Mouse (Mus musculus) testis, adult 2 months (tissue): Measurements from ENCODE around the gene Foxa3. TPM values are rescaled to one million over a fixed set of nuclear protein-coding genes. Genes with fewer than 3 reads are reported as not detected.

ENCODE experiments used
- H3K27ac ChIP-seq: fragments of 200-500 bp; 2 replicates; pipeline ENCODE4 v1.5.1; 2012; ENCODE audit warnings: low read depth, low read length; ENCODE audit not compliant: control insufficient read depth, insufficient read depth
- H3K27me3 ChIP-seq: fragments of 200-500 bp; 2 replicates; pipeline ENCODE4 v1.6.1; 2012; ENCODE audit warnings: mild to moderate bottlenecking, low read length, moderate library complexity; ENCODE audit not compliant: control insufficient read depth, insufficient read depth
- H3K36me3 ChIP-seq: fragments of 200-500 bp; 2 replicates; pipeline ENCODE4 v1.6.1; 2012; ENCODE audit warnings: mild to moderate bottlenecking, low read length; ENCODE audit not compliant: control insufficient read depth, insufficient read depth
- H3K4me1 ChIP-seq: fragments of 200-500 bp; 2 replicates; pipeline ENCODE4 v1.6.1; 2012; ENCODE audit warnings: low read length; ENCODE audit not compliant: control insufficient read depth, insufficient read depth
- H3K4me3 ChIP-seq: fragments of 200-500 bp; 2 replicates; pipeline ENCODE4 v1.5.1; 2012; ENCODE audit warnings: low read depth, mild to moderate bottlenecking, low read length, moderate library complexity, mixed read lengths; ENCODE audit not compliant: control insufficient read depth
- CTCF ChIP-seq: fragments of 200-500 bp; IDR thresholded peaks from 2 replicates; pipeline ENCODE4 v1.5.1; 2012; ENCODE audit warnings: low read depth, mild to moderate bottlenecking, inconsistent platforms, low read length, moderate library complexity; ENCODE audit not compliant: control insufficient read depth, insufficient read depth, insufficient replicate concordance
- POLR2A ChIP-seq: fragments of 200-500 bp; IDR thresholded peaks from 2 replicates; pipeline ENCODE4 v1.6.1; 2012; ENCODE audit warnings: low read depth, mild to moderate bottlenecking, inconsistent platforms, low read length, moderate library complexity; ENCODE audit not compliant: control insufficient read depth
- polyA plus RNA-seq: library from polyadenylated mRNA; depleted of rRNA; stranded (reverse); fragments of >200 nt; gene quantifications from 2 replicates; pipeline ENCODE4 v1.2.3, GENCODE M21; 2012

Foxa3 gene
- polyA plus RNA-seq, 1 experiment, result 2.1 TPM

DNA sequence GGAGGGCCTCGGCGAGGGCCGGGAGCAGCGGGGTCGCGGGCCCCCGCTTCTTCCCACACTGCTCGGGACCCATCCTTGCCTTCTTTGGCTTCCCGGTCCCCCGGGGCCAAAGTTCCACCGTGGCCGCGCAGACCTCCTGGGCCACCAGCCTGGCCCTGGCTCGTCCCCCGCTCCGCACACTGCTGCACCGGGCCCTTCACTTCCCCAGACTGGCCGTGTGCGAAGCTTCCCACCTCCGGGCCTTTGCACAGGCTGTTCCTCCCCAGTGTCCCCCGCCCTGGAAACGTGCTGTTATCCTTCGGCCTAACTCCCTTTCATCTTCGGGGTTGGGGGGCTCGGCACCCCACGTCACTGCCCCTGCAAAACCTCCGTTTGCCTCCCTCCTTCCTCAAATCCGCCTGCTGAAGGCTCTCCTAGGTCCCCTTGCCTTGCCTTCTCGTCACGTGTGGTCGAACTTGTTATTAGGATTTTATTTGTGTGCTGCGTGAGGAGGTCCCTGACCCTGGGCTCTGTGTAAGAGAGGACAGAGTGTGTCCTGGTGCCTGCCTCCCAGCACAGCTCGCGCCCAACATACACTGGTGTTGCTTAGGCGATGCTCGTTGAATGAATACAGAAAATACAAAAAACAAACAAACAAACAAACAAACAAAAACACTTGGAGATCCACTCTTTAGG is 1.4 kb upstream of the Foxa3 start:
- Histone ChIP-seq H3K27ac (peak overlapping the region; percentile 78), H3K4me3 (peak overlapping the region; percentile 94), H3K27me3 (no peaks in the 10 kb centered on the region), H3K36me3 (no peaks in the 10 kb centered on the region), H3K4me1 (peaks cover 18% of the 10 kb centered on the region)
- TF ChIP-seq CTCF, result no peak
- 0 out of 2 replicates have a peak, but pooled peaks have one; percentile 15 for TF ChIP-seq POLR2A

DNA sequence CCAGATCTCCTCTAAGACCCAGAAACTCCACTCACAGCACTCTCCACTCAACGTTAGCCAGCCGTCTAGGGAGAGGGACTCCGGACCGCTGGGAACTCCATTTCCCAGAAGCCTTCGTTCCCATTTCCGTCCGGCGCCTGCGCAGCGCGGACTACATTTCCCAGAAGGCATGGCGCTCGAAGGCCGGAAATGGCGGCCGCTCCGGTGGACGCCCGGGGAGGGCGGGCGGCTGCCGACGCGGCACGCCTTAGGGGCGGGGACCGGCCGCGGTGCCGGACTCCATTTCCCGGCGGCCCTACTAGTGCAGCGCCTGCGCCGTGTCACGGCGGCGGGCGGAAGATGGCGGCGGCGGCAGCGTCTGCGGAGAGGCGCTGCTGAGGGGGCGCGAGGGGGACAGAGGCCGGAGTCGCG is 763 bp upstream of the Foxa3 start, which contains the start of gene Sympk:
Gene Sympk (plus strand): TSS at position 282 of the 411 bp plus-strand sequence.
- Histone ChIP-seq H3K27ac (peak within 1 kb of the TSS; percentile 78), H3K27me3 (no peaks in the 10 kb centered on the region)
- TF ChIP-seq POLR2A (peak; percentile 54; the same call in 1 of the 2 replicates), CTCF (no peak)

DNA sequence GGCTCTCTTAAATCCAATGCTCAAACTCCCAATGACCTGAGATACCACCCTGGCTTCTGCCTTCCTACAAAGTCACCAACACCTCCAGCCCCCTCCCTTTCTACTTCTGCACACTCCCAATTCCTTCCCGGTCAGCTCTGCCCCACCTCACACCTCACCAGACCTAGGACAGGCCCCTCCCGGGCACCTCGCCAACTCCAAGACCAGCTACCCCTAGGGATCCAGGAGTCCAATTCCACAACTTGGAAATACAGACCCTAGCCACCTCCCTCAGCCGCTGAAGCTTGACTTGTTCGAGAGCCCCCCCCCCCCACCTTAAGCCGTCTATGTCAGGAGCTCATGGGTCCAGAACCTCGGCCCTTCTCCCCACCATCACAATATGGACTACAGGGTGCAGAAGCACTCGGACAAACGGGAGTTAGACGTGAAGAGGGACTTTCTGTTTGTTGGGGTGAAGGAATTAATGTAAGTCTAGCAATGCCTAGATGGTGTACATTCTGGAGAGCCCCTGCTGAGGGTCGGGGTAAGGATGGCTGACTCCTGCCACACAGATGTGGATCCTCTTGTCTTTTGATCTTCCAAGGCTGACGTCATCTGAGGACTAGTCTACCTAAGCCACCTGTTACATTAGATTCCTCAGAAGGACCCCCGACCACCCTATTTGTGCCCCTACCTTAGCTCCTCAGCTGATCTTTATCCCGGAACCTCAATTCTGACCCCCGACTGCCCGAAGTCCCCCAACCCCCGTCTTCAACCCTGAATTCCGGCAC is 964 bp downstream of the Foxa3 start:
- TF ChIP-seq CTCF (no peak), POLR2A (no peak)
- H3K4me1 ChIP-seq, result peaks cover 26% of the 10 kb centered on the region
- peak overlapping the region; percentile 94 for H3K4me3 ChIP-seq
- no peaks in the 10 kb centered on the region for H3K27me3 ChIP-seq
- no peak overlapping the region for H3K27ac ChIP-seq
- no peaks in the 10 kb centered on the region for H3K36me3 ChIP-seq

More for the DNA sequence above, 763 bp upstream of the Foxa3 start, which contains the start of gene Sympk:
- H3K4me3 ChIP-seq, result peak within 1 kb of the TSS; percentile 94
- no peaks in the 10 kb centered on the region for H3K36me3 ChIP-seq
- peaks cover 18% of the 10 kb centered on the region for H3K4me1 ChIP-seq

DNA sequence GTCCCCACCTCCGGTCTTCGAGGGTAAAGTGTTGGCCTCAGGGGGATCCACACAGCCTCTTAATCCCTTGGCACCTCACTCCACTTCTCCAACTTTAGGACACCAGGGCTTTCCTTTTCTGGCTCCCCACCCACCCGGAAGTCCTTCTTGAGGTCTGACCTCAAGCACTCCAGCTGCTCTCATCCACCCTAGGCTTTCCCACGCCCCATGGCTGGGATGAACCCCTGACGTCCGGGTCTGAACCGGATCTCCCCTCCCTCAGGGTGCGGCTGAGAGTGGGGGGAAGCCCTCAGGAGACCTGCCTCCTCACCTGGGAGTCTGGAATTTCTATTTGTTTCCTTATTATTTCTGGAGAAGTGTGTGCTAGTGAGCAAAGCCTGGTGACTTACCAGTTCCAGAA is 2.3 kb downstream of the Foxa3 start:
- Histone ChIP-seq H3K36me3 (no peaks in the 10 kb centered on the region), H3K27me3 (no peaks in the 10 kb centered on the region), H3K4me1 (peaks cover 26% of the 10 kb centered on the region), H3K4me3 (no peak overlapping the region), H3K27ac (no peak overlapping the region)
- TF ChIP-seq CTCF, result no peak
- no peak for TF ChIP-seq POLR2A

DNA sequence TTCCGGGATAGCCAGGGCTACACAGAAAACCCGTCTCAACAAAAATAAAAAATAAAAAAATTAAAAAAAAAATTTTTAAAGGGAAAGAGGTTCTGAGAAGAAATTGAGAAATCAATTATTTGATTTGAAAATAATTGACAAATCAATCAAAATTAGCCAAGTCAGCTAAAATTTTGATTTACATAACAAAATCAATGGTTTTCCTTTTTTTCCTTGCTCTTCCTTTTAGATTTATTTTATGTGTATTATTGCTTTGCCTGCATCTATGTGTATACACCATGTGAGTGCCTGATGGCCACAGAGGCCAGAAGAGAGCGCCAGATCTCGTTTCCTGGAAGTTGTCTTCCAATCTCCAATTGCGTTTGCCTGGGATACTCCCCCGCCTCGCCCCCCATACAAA is 5.4 kb downstream of the Foxa3 start:
- Histone ChIP-seq H3K27ac (no peak overlapping the region), H3K36me3 (no peaks in the 10 kb centered on the region), H3K27me3 (no peaks in the 10 kb centered on the region), H3K4me3 (no peak overlapping the region), H3K4me1 (peaks cover 21% of the 10 kb centered on the region)
- no peak for TF ChIP-seq POLR2A

DNA sequence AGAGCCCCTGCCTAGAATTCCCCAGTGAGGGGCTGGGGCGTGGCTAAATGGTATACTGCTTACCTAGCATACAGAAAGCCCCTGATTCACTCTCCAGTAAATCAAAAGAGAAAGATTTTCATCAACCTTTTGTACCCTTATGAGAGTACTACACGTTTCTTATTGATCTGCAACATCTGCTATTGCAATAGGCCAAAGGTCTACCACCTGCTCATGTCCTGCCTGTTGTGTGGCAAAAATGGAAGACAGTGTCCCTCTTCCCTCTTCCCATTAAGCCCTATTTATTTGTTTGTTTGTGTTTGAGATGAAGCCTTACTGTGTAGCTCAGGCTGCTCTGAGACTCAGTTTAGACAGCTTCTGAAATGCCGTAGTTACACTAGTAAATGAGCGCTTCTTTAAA is 7.3 kb downstream of the Foxa3 start:
- no peaks in the 10 kb centered on the region for H3K27me3 ChIP-seq
- no peak overlapping the region for H3K4me3 ChIP-seq
- no peaks in the 10 kb centered on the region for H3K36me3 ChIP-seq
- peaks cover 28% of the 10 kb centered on the region for H3K4me1 ChIP-seq
- no peak for TF ChIP-seq CTCF
- TF ChIP-seq POLR2A, result no peak
- H3K27ac ChIP-seq, result no peak overlapping the region

DNA sequence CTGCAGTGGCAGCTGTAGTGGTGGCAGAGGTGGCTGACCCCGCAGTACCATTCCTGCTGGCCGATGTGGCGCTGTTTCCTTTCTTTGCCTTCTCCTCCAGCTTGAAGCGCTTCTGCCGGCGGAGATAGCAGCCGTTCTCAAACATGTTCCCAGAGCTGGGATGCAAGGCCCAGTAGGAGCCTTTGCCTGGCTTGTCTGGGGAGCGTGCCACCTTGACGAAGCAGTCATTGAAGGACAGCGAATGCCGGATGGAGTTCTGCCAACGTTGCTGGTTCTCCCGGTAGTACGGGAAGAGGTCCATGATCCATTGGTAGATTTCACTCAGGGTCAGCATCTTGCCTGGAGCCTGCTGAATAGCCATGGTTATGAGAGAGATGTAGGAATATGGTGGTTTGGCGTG is 8.9 kb downstream of the Foxa3 start:
- TF ChIP-seq CTCF (0 out of 2 replicates have a peak, but pooled peaks have one; percentile 12), POLR2A (no peak)
- Histone ChIP-seq H3K27ac (no peak overlapping the region), H3K36me3 (no peaks in the 10 kb centered on the region), H3K4me1 (peaks cover 25% of the 10 kb centered on the region), H3K4me3 (no peak overlapping the region), H3K27me3 (no peaks in the 10 kb centered on the region)
